Mouse (Mus musculus) lung, embryonic 16.5 days (tissue): ENCODE measurements at regions not wholly inside any gene's neighbourhood (a gene's known extent, or its start where the extent isn't known, plus 50 kb on each side); places are given as distances from the start of the nearest gene placed in this dataset.

Source experiments
- ATAC-seq: fragments of 200-750 bp; cut with Nextera tagmentation; 2 replicates; pipeline ENCODE4 v1.8.0; 2017; ENCODE audit warnings: low read depth, mild to moderate bottlenecking, moderate library complexity
- H3K27ac ChIP-seq: fragments of 300-500 bp; sonication (generic); 2 replicates; pipeline ENCODE4 v1.5.1; 2014; ENCODE audit warnings: mild to moderate bottlenecking, control low read depth, low read length
- H3K27me3 ChIP-seq: fragments of 300-500 bp; sonication (generic); 2 replicates; pipeline ENCODE4 v1.6.1; 2014; ENCODE audit warnings: low read depth, low read length, mixed read lengths; ENCODE audit not compliant: control insufficient read depth, insufficient read depth
- H3K36me3 ChIP-seq: fragments of 300-500 bp; sonication (generic); 2 replicates; pipeline ENCODE4 v1.6.1; 2014; ENCODE audit warnings: low read length; ENCODE audit not compliant: control insufficient read depth, insufficient read depth
- H3K4me1 ChIP-seq: fragments of 300-500 bp; sonication (generic); replicated peaks from 2 replicates; pipeline ENCODE4 v1.6.1; 2014; ENCODE audit warnings: low read length, mixed read lengths; ENCODE audit not compliant: control insufficient read depth, insufficient read depth
- H3K4me2 ChIP-seq: fragments of 300-500 bp; sonication (generic); 2 replicates; pipeline ENCODE4 v1.6.1; 2014; ENCODE audit warnings: low read depth, low read length, control low read depth
- H3K4me3 ChIP-seq: fragments of 300-500 bp; sonication (generic); 2 replicates; pipeline ENCODE4 v1.5.1; 2014; ENCODE audit warnings: mild to moderate bottlenecking, low read length, control low read depth
- H3K9ac ChIP-seq: fragments of 300-500 bp; sonication (generic); 2 replicates; pipeline ENCODE4 v1.6.1; 2014; ENCODE audit warnings: low read length, control low read depth
- H3K9me3 ChIP-seq: fragments of 300-500 bp; sonication (generic); 2 replicates; pipeline ENCODE4 v1.6.1; 2016; ENCODE audit warnings: low read length; ENCODE audit not compliant: control insufficient read depth
- WGBS: fragments of 180-500 bp; shearing (Covaris S2); extraction: QIAGEN DNeasy Blood & Tissue Kit; methylation state at CpG from one replicate; pipeline ENCODE4 v1.1.7; 2014; 5-methylcytosine and 5-hydroxymethylcytosine counted together

GRCm38 (mm10) chr9:74793394-74793793, 68.3 kb upstream of the Onecut1 start:
- Histone ChIP-seq H3K36me3 (no peaks in the 10 kb centered on the region), H3K4me1 (no peaks in the 10 kb centered on the region), H3K9ac (no peak overlapping the region), H3K4me2 (no peak overlapping the region), H3K27me3 (no peaks in the 10 kb centered on the region), H3K9me3 (no peaks in the 10 kb centered on the region), H3K27ac (no peak overlapping the region), H3K4me3 (no peak overlapping the region)
- 50% methylated on average over 1 of the region's 1 CpGs for WGBS
- no peak for ATAC-seq

GRCm38 (mm10) chr9:74795994-74796393, 65.7 kb upstream of the Onecut1 start:
- ATAC-seq = no peak
- H3K27ac ChIP-seq = no peak overlapping the region
- H3K9me3 ChIP-seq = no peaks in the 10 kb centered on the region
- no peaks in the 10 kb centered on the region for H3K27me3 ChIP-seq
- H3K4me2 ChIP-seq = no peak overlapping the region
- no peaks in the 10 kb centered on the region for H3K4me1 ChIP-seq
- no peaks in the 10 kb centered on the region for H3K36me3 ChIP-seq
- H3K4me3 ChIP-seq = no peak overlapping the region
- H3K9ac ChIP-seq = no peak overlapping the region
- 62% methylated on average over 4 of the region's 4 CpGs for WGBS

- no peak for ATAC-seq
- Histone ChIP-seq H3K36me3 (no peaks in the 10 kb centered on the region), H3K9ac (no peak overlapping the region), H3K27ac (no peak overlapping the region), H3K27me3 (no peaks in the 10 kb centered on the region), H3K4me1 (no peaks in the 10 kb centered on the region), H3K4me2 (no peak overlapping the region), H3K4me3 (no peak overlapping the region), H3K9me3 (no peaks in the 10 kb centered on the region)
- WGBS = 81% methylated on average over 5 of the region's 5 CpGs
These were observed 64.4 kb upstream of the Onecut1 start for GRCm38 (mm10) chr9:74797272-74797844.

GRCm38 (mm10) chr9:74801091-74801490, 60.6 kb upstream of the Onecut1 start:
- ATAC-seq = no peak
- H3K4me2 ChIP-seq = no peak overlapping the region
- WGBS = 67% methylated on average over 4 of the region's 4 CpGs

GRCm38 (mm10) chr9:74811437-74811836, 50.3 kb upstream of the Onecut1 start:
- Histone ChIP-seq H3K4me3 (no peak overlapping the region), H3K9me3 (no peaks in the 10 kb centered on the region), H3K36me3 (no peaks in the 10 kb centered on the region), H3K9ac (no peak overlapping the region), H3K27me3 (no peaks in the 10 kb centered on the region), H3K4me1 (no peaks in the 10 kb centered on the region), H3K4me2 (no peak overlapping the region), H3K27ac (no peak overlapping the region)
- 16% methylated on average over 8 of the region's 8 CpGs for WGBS
- ATAC-seq = no peak

More at GRCm38 (mm10) chr9:74801091-74801490, 60.6 kb upstream of the Onecut1 start:
- Histone ChIP-seq H3K9me3 (no peaks in the 10 kb centered on the region), H3K4me1 (no peaks in the 10 kb centered on the region), H3K9ac (no peak overlapping the region), H3K27me3 (no peaks in the 10 kb centered on the region), H3K4me3 (no peak overlapping the region), H3K27ac (no peak overlapping the region), H3K36me3 (no peaks in the 10 kb centered on the region)
